In genomic region chr1:186748724-186749653, GRCm38 (mm10) we compare ENCODE assay signal across 8 mouse cellular contexts. TPM values are rescaled to one million over a fixed set of nuclear protein-coding genes. Genes with fewer than 3 reads are reported as not detected.
DNase-seq lines count a peak whose midpoint lies in the region; ATAC-seq and TF ChIP-seq lines count a peak whose summit lies in the region.

Gene Rrp15, minus strand, starts transcription at chr1:186749358.

- no peak for TF ChIP-seq CTCF in MEL (IDR thresholded peaks at IDR 0.05 in 2 of 3, conservative IDR thresholded peaks at IDR 0.05 in 1 of 3; ENCODE audit: control insufficient read depth in 1 of 3, insufficient read depth in 1 of 3, low read depth in 2 of 3, low read length in 3 of 3, poor library complexity in 1 of 3, severe bottlenecking in 1 of 3)
- no peak for TF ChIP-seq CTCF in cerebellum, adult 2 months (IDR thresholded peaks at IDR 0.05; ENCODE audit: borderline replicate concordance, insufficient read depth, low read depth, low read length)
- TF ChIP-seq CTCF in forebrain, postnatal 0 days (IDR thresholded peaks at IDR 0.05; ENCODE audit: low read depth): no peak

- H3K9ac ChIP-seq in MEL (ENCODE audit: control insufficient read depth, low read depth, low read length, poor library complexity, severe bottlenecking): peak within 1 kb of the TSS; percentile 95
- peak within 1 kb of the TSS; percentile 79 for H3K9ac ChIP-seq in forebrain, postnatal 0 days
- H3K9ac ChIP-seq in lung, embryonic 15.5 days: peak within 1 kb of the TSS; percentile 85

- peak within 1 kb of the TSS; percentile 89 to 97 for H3K4me3 ChIP-seq in MEL (ENCODE audit: control insufficient read depth in 1 of 2, insufficient read depth in 1 of 2, low read depth in 2 of 2, low read length in 2 of 2)
- peak within 1 kb of the TSS; percentile 91 for H3K4me3 ChIP-seq in cerebellum, adult 2 months (replicated peaks; ENCODE audit: insufficient read depth, low read depth, low read length)
- H3K4me3 ChIP-seq in forebrain, postnatal 0 days (ENCODE audit: low read depth, low read length): peak within 1 kb of the TSS; percentile 58
- H3K4me3 ChIP-seq in lung, embryonic 15.5 days: peak within 1 kb of the TSS; percentile 79

- H3K27ac ChIP-seq in MEL (ENCODE audit: control insufficient read depth, low read depth, low read length): peak within 1 kb of the TSS; percentile 81
- peak within 1 kb of the TSS; percentile 56 for H3K27ac ChIP-seq in cerebellum, adult 2 months (ENCODE audit: insufficient read depth, low read length)
- H3K27ac ChIP-seq in forebrain, postnatal 0 days (ENCODE audit: low read depth, low read length): peak within 1 kb of the TSS; percentile 81
- H3K27ac ChIP-seq in lung, embryonic 15.5 days: peak within 1 kb of the TSS; percentile 72

- DNase-seq in MEL (ENCODE audit: low read depth, low spot score): peak; percentile 94
- peak; percentile 82 to 90 for DNase-seq in cerebellum, adult 2 months
- DNase-seq in forebrain, postnatal 0 days: peak; percentile 96
- DNase-seq in heart, postnatal 4 days: peak; percentile 92
- DNase-seq in layer of hippocampus, adult 8-10 months (ENCODE audit: low spot score in 2 of 2): peak; percentile 54 to 81
- peak; percentile 55 for DNase-seq in ovary, adult 18-20 months (ENCODE audit: low spot score)
- peak; percentile 92 for DNase-seq in thymus, postnatal 0 days (ENCODE audit: low spot score)

- peak; percentile 67 to 95 for TF ChIP-seq POLR2A in MEL (IDR thresholded peaks at IDR 0.05; ENCODE audit: control insufficient read depth in 1 of 2, insufficient read depth in 1 of 2, low read depth in 1 of 2, low read length in 2 of 2, poor library complexity in 1 of 2)
- TF ChIP-seq POLR2A in cerebellum, adult 2 months (IDR thresholded peaks at IDR 0.05; ENCODE audit: borderline replicate concordance, insufficient read depth, low read length): peak; percentile 85; the same call in 1 of the 2 replicates

- 0 out of 4 replicates have a peak, but pooled peaks of 1 of the 2 experiments have one; percentile 7 for TF ChIP-seq EP300 in MEL (IDR thresholded peaks at IDR 0.05; ENCODE audit: low read depth in 1 of 2, low read length in 2 of 2)

- H3K36me3 ChIP-seq in MEL (ENCODE audit: control insufficient read depth in 1 of 2, insufficient read depth in 2 of 2, low read length in 2 of 2): peaks cover 0 to 17% of the 10 kb centered on the region in 2 experiments; a peak in 2 of 4 replicates
- H3K36me3 ChIP-seq in forebrain, postnatal 0 days (ENCODE audit: insufficient read depth): no peaks in the 10 kb centered on the region; the same call in 1 of the 2 replicates
- H3K36me3 ChIP-seq in lung, embryonic 15.5 days: peaks cover 4% of the 10 kb centered on the region

- no peak for TF ChIP-seq RAD21 in MEL (IDR thresholded peaks at IDR 0.05; ENCODE audit: low read depth, low read length)

- no peaks in the 10 kb centered on the region for H3K9me3 ChIP-seq in MEL (replicated peaks; ENCODE audit: insufficient read depth, low read length)
- no peaks in the 10 kb centered on the region for H3K9me3 ChIP-seq in forebrain, postnatal 0 days (ENCODE audit: low read length)
- H3K9me3 ChIP-seq in lung, embryonic 15.5 days: no peaks in the 10 kb centered on the region

- H3K4me1 ChIP-seq in MEL (ENCODE audit: control insufficient read depth in 1 of 2, insufficient read depth in 2 of 2, low read length in 2 of 2): peaks cover 0 to 9% of the 10 kb centered on the region in 2 experiments; a peak in 2 of 4 replicates
- no peaks in the 10 kb centered on the region for H3K4me1 ChIP-seq in cerebellum, adult 2 months (ENCODE audit: control insufficient read depth, insufficient read depth, low read length)
- peaks cover 9% of the 10 kb centered on the region; the same call in 1 of the 2 replicates for H3K4me1 ChIP-seq in forebrain, postnatal 0 days (ENCODE audit: insufficient read depth)
- peaks cover 10% of the 10 kb centered on the region for H3K4me1 ChIP-seq in lung, embryonic 15.5 days

- peak within 1 kb of the TSS; percentile 67 for H3K4me2 ChIP-seq in forebrain, postnatal 0 days (ENCODE audit: low read depth)
- H3K4me2 ChIP-seq in lung, embryonic 15.5 days: peak within 1 kb of the TSS; percentile 63

- no peaks in the 10 kb centered on the region for H3K27me3 ChIP-seq in MEL (ENCODE audit: control insufficient read depth in 1 of 2, insufficient read depth in 2 of 2, low read length in 2 of 2)
- no peaks in the 10 kb centered on the region for H3K27me3 ChIP-seq in cerebellum, adult 2 months (ENCODE audit: control insufficient read depth, insufficient read depth, low read length)
- no peaks in the 10 kb centered on the region for H3K27me3 ChIP-seq in forebrain, postnatal 0 days (ENCODE audit: insufficient read depth, low read length)
- H3K27me3 ChIP-seq in lung, embryonic 15.5 days: no peaks in the 10 kb centered on the region

- H3K79me2 ChIP-seq in MEL (ENCODE audit: control insufficient read depth, insufficient read depth, low read length, poor library complexity): peaks cover 52% of the 10 kb centered on the region

- under 1% methylated on average over 46 of the region's 46 CpGs for WGBS in cerebellum, adult 2 months
- 2% methylated on average over 46 of the region's 46 CpGs for WGBS in forebrain, postnatal 0 days
- under 1% methylated on average over 46 of the region's 46 CpGs for WGBS in lung, embryonic 15.5 days

- ATAC-seq in forebrain, postnatal 0 days: peak; percentile 94
- peak; percentile 92; the same call in 1 of the 2 replicates for ATAC-seq in lung, embryonic 15.5 days (ENCODE audit: borderline replicate concordance, extremely low read depth, low FRiP score, low TSS enrichment)

TF ChIP-seq in MEL, 35 proteins besides CTCF, POLR2A, EP300 and RAD21:
- TF ChIP-seq TAL1 (IDR thresholded peaks at IDR 0.05; ENCODE audit: low read length) (no peak), MAX (IDR thresholded peaks at IDR 0.05; ENCODE audit: low read length) (peak; percentile 97), USF1 (IDR thresholded peaks at IDR 0.05; ENCODE audit: low read depth, low read length) (peak; percentile 65), TBP (IDR thresholded peaks at IDR 0.05; ENCODE audit: low read depth, low read length) (peak; percentile 95), GATA1 (IDR thresholded peaks at IDR 0.05; ENCODE audit: low read depth, low read length) (peak; percentile 64), E2F4 (IDR thresholded peaks at IDR 0.05; ENCODE audit: borderline replicate concordance, low read depth, low read length) (no peak), HCFC1 (IDR thresholded peaks at IDR 0.05; ENCODE audit: low read depth, low read length) (peak; percentile 94), BHLHE40 (IDR thresholded peaks at IDR 0.05; ENCODE audit: borderline replicate concordance, low read depth, low read length) (peak; percentile 71; the same call in 1 of the 2 replicates), ZKSCAN1 (IDR thresholded peaks at IDR 0.05; ENCODE audit: low read depth, low read length) (no peak), ETS1 (IDR thresholded peaks at IDR 0.05; ENCODE audit: low read depth, low read length) (peak; percentile 42), TCF12 (IDR thresholded peaks at IDR 0.05; ENCODE audit: low read depth, low read length) (peak; percentile 87), MYB (IDR thresholded peaks at IDR 0.05; ENCODE audit: low read depth, low read length) (no peak), NELFE (IDR thresholded peaks at IDR 0.05; ENCODE audit: low read depth, low read length) (peak; percentile 89), ELF1 (IDR thresholded peaks at IDR 0.05; ENCODE audit: low read depth, low read length) (peak; percentile 81), KAT2A (conservative IDR thresholded peaks at IDR 0.05; ENCODE audit: low read depth, low read length) (peak; percentile 66; the same call in 1 of the 2 replicates), UBTF (IDR thresholded peaks at IDR 0.05; ENCODE audit: borderline replicate concordance, insufficient read depth, low read depth, low read length) (peak; percentile 97), POLR2AphosphoS2 (IDR thresholded peaks at IDR 0.05; ENCODE audit: low read length) (peak; percentile 84), MAFK (IDR thresholded peaks at IDR 0.05; ENCODE audit: borderline replicate concordance, low read depth, low read length) (no peak), ZNF384 (IDR thresholded peaks at IDR 0.05; ENCODE audit: low read depth, low read length) (no peak), ZMIZ1 (IDR thresholded peaks at IDR 0.05; ENCODE audit: low read depth, low read length) (no peak), SMC3 (IDR thresholded peaks at IDR 0.05; ENCODE audit: low read depth, low read length) (no peak), SIN3A (IDR thresholded peaks at IDR 0.05; ENCODE audit: low read length) (peak; percentile 99), USF2 (IDR thresholded peaks at IDR 0.05; ENCODE audit: borderline replicate concordance in 1 of 2, insufficient read depth in 1 of 2, low read depth in 1 of 2, low read length in 2 of 2) (no peak), MYC (IDR thresholded peaks at IDR 0.05; ENCODE audit: low read depth, low read length) (peak; percentile 98), CHD1 (IDR thresholded peaks at IDR 0.05; ENCODE audit: low read depth, low read length) (no peak), ZC3H11A (IDR thresholded peaks at IDR 0.05; ENCODE audit: low read depth, low read length) (0 out of 2 replicates have a peak, but pooled peaks have one; percentile 2), MXI1 (IDR thresholded peaks at IDR 0.05; ENCODE audit: low read depth, low read length) (peak; percentile 100)

RNA-seq across cellular contexts. Expression of gene Rrp15, which starts in this region (rescaled TPM):
- total RNA-seq in MEL (2012; rRNA removed): 124 and 130 TPM in 2 replicates
- 100 to 1,000 TPM in 1 of 2 experiments, not detected in 1; 142 TPM for polyA plus RNA-seq in MEL (2012; ENCODE audit: insufficient read depth in 1 of 2, insufficient read length in 2 of 2, low read depth in 1 of 2, low replicate concordance in 2 of 2, missing spikeins in 1 of 2)
- polyA plus RNA-seq in cerebellum, adult 2 months (2012; rRNA removed): 10.7 and 12.2 TPM in 2 replicates
- total RNA-seq in forebrain, postnatal 0 days (2014; rRNA removed): 26.4 and 31.2 TPM in 2 replicates
- 24.2 and 25.2 TPM in 2 replicates for polyA plus RNA-seq in forebrain, postnatal 0 days (2015; fragmentation: Nextera tagmentation; extraction: Ambion mirVana)
- 10 to 100 TPM; 16.0 to 16.7 TPM for total RNA-seq in heart, postnatal 4 days (2021)
- total RNA-seq in layer of hippocampus, adult 8-10 months (2022): 10 to 100 TPM; 11.0 to 20.0 (median 15.5) TPM
- polyA plus RNA-seq in lung, embryonic 15.5 days (2015; fragmentation: Nextera tagmentation; extraction: Ambion mirVana): 62.3 and 63.5 TPM in 2 replicates
- 55.3 and 62.8 TPM in 2 replicates for polyA plus RNA-seq in thymus, postnatal 0 days (2015; fragmentation: Nextera tagmentation; extraction: Ambion mirVana)

Comparison
In these comparisons a context has a peak if more than half of its experiments do, and no peak if none do; other contexts are left out.
1. Peak in every context shown above with its lines: DNase-seq, ATAC-seq, H3K4me3 ChIP-seq and H3K27ac ChIP-seq.